Mouse (Mus musculus) fat pad, adult 2 months (tissue): ENCODE measurements around the gene Lrrc23.

Experiments
- DNase-seq: peaks from one replicate; pipeline ENCODE4 v3.0.0-alpha.2; 2011; ENCODE audit warnings: low read depth, low spot score; ENCODE audit errors: extremely low read depth

Gene Lrrc23

DNA sequence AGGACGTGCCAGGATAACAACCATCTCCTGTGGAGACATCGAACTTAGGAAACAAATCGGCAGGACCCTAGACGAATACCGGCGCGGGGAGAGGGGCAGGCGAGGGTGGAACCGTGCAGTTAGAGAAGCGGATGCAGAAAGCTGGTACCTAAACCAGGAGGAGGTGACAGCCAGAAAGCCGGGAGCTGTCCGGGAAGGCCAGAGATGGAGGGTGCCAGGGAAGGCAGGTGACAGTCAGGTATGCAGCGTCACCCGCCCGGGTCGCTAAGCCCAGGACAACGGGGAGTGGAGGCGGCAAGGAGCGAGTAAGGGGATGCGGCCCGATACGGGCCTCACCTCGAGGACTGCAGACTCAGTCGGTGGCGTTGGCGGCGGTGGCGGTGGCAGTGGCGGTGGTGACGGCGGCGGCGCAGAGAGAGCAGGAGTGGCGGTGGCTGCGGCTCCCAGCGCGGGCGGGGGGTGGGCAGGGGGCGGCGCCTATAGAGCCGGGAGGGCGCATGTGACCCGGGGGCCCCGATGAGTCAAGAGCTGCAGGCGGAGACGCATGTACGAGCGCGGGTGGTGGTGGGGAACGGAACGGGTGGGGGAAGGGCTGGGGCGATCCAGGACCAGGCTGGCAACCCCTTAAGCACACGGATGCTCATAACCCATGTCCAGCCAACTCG, 10.3 kb downstream of the Lrrc23 start, which contains the start of gene Eno2:
Gene Eno2 (minus strand): TSS at position 573 of the 665 bp plus-strand sequence.
- DNase-seq, result no peak

GRCm38 (mm10) chr6:124768704-124769044, 10.9 kb downstream of the Lrrc23 start:
- no peak for DNase-seq

DNA sequence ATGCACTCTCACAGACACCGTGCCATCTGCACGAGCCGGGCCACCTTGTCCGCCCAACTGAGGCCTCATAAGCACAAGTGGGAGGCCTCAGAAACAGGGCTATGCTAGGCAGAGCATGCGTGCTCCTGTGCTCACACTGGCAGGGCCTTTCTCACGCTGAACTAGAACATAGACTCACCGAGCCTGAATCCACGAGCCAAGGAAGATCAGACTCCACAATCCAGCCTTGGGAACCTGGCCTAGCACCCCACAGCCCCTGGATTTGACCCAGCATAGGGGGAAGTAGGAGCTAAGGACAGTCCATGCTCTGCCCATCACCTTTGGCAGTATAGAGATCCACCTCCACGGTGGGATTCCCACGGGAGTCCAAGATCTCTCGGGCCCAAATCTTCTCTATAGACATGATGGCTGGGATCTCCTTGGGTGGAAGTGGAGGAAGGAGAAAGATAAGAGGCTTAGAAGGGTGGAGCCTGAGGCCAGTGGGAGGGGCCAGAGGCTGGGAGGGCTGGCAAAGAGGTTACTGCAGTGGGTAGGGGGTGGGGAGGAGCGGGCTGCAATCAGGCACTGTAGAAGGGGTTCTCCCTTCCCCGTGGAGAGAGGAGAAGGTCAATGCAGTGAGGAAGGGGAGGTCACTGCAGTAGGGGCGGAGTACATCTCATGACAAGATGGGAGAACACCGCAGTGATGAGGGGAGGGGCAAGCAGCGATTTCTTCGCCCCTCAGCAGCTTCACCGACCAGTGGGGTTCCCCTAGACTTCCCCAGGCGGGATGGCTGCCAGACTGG, 11.4 kb downstream of the Lrrc23 start:
- DNase-seq, result no peak

GRCm38 (mm10) chr6:124767536-124767919, 12.0 kb downstream of the Lrrc23 start:
- DNase-seq, result no peak

DNA sequence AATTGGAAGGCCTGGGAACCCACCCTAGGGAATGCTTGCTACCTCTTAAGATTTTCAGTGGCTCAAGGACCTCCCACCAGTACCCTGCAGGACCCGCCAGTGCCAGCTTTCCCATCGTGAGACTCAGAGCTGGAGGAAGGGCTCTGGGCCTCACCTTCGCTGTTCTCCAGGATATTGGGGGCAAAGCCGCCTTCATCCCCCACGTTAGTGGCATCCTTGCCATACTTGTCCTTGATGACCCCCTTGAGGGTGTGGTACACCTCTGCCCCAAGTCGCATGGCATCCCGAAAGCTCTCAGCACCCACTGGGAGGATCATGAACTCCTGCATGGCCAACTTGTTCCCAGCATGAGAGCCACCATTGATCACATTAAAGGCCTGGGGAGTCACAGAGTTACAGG, 13.6 kb downstream of the Lrrc23 start:
- DNase-seq, result no peak

GRCm38 (mm10) chr6:124759259-124759658, 20.3 kb downstream of the Lrrc23 start:
- DNase-seq, result no peak

GRCm38 (mm10) chr6:124758849-124759232, 20.7 kb downstream of the Lrrc23 start:
- no peak for DNase-seq

DNA sequence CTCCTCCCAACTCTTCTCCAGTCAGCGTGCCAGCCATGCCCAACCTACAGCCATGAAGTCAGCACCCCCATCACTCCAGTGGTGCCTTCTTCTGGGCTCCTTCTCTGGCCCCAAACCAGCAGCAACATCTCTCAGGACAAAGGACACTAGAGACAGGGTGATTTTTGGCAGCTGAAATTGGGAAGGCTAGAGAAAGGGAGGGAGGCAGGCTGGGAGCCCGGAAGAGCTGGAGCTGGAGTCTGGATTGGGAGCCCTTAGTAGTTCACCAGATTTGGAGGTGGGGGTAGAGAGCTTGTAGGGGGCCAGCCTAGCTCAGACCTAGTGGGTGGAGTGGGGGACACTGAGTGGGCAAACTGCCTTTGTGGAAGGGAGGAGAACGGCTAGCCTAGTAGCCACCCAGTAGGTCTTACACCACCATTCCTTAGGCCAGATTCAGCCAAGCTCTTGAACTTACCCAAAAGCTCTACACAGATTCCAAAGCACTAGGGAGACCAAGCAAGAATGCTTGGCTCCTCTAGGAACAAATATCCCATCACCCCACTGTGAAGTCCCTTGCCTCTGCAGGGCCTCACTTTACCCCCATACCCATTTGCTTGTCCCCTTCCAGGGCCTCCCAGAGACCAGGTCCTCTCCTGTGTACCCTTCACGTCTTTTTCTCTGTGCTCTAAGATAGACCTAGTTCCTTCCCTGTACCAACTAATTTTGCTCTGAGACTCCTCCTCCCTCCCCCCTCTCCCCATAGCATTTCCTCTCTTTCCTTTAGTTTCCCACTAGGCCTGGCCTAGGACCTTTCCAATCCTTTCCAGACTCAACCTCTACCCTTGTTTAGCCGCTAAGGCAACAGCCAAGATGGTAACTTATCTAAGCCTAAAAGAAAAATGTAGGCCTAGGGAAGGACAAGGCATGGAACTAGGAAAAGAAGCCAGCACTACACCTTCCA, 21.3 kb downstream of the Lrrc23 start:
- no peak for DNase-seq

DNA sequence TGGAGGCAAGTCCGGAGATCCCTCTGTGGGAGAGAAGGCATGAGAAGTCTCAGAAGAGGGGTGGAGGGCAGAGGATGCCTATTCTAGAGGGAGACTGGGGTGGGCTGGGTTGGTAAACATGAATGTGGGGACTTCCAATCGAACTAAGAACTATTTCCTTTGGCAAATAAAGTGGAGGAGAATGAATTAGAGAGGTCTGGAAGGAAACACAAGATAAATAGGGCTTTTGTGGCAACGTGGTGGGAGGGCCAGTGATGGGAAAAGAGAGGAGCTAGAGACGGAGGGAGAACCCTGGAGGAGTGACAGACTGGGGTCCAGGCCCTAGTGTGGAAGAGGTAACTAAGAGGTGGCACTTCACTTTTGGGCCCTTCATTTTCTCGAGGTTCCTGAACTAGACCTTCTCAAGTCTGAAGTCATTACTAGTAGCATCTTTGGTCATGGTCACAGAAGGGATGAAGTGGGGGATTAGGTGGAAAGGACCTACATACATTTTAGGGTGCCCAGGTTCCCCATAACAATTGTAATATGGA, 22.1 kb downstream of the Lrrc23 start:
- no peak for DNase-seq

DNA sequence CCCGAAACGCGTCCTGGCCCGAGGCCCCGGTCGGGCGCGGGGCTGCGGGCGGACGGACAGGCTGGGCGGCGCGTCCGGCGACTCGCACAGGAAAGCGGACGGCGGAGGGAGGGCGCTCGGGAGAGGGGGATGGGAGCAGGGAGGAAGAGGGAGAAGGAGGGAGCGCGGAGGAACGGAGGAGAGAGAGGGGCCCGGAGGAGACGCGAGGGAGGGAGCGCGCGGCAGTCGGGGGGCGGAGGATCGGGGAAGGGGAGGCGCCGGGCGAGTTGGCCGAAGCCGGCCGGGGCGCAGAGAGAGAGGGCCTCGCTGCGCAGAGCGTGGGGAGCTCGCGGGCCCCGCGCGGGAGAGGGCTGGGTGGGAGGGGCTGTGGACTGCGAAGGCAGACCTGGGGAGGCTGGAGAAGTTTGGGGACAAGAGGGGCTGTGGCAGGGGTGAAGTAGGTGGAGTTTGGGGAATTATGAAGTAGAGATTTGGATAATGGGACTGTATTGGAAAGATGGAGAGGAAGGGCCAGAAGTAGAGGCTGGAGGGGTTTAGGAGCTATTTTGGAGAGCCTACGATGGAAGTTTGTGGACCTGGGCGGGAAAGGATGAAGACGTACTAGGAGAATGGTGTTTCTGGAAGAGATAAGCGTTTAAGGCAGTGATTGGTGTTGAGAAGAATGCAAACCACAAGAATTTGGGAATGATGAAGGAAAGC, 22.7 kb downstream of the Lrrc23 start:
- DNase-seq, result no peak

DNA sequence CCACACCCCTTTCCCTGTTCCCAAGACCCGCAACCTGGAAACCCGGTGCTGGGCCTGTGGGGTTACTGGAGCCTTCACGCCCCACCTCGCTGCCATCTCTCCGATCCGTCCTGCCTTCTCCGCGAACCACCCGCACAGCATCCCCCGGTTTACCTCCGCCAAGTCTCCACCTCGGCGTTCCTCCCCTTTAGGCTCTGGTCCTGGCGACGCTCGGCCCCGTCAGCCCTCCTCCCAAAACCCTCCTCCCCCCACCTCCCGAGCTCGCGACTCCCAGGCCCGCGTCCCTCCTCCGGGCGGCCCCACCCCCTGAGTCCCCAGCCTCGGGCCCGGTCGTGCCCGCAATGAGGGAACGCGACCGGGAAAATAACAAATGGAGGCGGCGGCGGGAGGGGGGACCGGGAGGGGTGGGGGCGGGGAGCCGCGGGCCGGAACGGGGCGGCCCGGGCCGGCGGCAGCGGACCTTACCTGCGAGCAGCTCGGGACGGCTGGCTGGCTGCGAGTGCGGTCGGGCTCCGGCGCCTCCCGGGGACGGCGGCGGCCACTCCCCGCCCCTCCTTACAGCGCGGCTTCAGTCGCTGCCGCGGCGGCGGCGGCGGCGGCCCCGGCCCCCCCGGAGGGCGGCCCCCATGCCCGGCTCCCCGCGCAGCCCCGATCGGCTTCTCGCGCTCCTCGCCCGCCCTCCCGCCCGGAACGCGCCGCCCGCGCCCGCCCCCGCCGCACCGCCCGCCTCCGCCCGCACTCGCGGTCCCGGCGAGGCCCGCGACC, 23.5 kb downstream of the Lrrc23 start, which contains the start of the genes Gm45234 and Atn1:
Gene Gm45234 (minus strand): TSS at position 191 of the 765 bp plus-strand sequence.
Gene Atn1 (minus strand): TSS at position 694 of the 765 bp plus-strand sequence.
- DNase-seq, result no peak

- DNase-seq, result no peak
Measured at GRCm38 (mm10) chr6:124755306-124755705, 24.2 kb downstream of the Lrrc23 start.

DNA sequence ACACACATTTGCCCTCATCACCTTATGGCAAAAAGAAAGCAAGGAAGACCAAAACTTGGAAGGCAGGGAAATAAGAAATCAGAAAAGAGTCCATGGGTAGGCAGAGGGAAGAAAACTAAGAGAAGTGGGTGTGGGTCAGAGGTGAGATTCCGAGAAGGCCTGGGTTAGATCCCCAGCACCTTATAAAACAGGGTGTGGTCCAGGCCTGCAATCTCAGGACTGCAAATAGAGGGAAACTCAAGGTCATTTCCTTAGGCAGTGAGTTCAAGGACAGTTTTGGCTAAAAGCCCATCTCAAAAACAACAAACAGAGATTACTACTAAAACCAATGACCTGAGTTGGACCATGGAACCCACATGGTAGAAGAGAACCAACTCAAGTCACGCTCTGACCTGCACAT, 25.7 kb downstream of the Lrrc23 start:
- DNase-seq, result no peak

DNA sequence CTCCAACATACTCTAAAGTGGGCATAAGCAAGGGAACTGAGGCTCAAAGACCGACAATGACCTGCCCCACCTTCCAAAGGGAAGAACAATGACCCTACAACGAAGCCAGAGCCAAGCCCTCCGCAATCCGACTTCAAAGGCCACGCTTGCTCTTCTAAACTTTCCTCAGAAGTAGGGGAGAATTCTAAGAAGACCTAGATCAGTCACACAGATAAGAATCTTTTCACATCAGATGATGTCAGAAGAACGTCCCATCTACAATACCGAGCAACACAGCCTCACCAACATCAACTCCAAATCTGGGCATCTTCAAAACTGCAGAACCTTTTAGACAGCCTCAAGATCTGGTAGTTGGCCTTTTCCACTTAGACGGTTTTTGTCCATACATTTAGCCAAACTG, 29.1 kb downstream of the Lrrc23 start:
- DNase-seq, result no peak

DNA sequence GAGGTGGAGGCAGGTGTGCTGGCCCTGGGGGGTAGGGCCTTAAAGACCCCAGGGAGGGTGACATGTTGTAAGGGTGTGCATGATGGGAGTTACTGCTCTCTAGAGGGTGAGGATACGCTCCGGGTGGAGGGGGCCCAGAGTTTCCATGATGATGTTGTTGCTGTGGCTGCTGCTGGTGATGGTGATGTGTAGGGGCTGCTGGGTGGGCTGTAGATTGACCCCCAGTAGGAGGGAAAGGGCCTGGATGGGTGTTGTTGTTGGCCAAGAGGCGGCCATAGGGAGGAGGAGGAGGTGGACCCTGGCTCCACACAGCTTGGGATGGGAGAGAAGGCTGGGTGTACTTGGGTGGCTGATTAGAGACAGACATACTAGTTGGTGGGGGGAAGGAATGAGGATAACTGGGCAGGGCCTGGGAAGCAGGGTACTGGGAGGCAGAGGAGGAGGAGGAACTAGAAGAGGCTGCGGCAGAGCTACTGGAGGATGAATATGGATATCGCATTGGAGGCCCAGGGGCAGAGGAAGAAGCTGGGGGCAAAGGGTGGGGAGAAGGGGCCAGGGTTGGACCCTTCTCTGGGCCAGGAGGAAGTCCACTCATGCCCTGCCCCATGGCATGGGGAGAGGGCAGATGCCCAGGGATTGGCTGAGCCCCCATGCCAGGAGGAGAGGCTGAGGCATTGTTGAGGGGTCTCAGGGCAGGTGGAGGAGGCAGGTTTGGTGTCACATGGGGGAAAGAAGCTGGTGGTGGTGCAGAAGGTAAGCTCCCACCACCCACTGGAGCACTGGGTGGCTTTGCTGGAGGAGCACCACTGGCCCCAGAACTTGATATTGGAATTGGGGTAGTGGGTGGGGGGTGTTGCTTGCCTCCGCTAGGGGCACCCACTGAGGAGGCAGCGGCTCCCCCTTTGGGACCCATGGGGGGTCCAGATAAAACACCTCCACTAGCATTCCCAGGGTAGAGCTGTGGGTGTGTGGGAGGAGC, 32.6 kb downstream of the Lrrc23 start:
- no peak for DNase-seq

DNA sequence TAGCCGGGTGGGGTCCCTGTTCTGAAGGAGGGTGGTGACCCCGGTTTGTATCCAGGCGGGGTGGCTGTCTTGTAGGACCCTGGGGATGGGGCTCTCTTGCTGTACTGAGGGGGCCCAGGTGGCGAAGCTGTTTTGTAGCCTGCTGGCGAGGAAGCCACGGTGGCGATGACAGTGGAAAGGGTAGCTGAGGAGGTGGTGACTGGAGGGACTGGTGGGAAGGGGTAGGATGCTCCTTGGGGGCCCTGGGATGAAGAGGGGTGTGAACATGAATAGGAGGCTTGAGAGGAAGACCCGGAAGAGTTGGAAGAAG, 33.3 kb downstream of the Lrrc23 start:
- no peak for DNase-seq

- DNase-seq, result no peak
Measured at GRCm38 (mm10) chr6:124745490-124746295, 33.8 kb downstream of the Lrrc23 start.

DNA sequence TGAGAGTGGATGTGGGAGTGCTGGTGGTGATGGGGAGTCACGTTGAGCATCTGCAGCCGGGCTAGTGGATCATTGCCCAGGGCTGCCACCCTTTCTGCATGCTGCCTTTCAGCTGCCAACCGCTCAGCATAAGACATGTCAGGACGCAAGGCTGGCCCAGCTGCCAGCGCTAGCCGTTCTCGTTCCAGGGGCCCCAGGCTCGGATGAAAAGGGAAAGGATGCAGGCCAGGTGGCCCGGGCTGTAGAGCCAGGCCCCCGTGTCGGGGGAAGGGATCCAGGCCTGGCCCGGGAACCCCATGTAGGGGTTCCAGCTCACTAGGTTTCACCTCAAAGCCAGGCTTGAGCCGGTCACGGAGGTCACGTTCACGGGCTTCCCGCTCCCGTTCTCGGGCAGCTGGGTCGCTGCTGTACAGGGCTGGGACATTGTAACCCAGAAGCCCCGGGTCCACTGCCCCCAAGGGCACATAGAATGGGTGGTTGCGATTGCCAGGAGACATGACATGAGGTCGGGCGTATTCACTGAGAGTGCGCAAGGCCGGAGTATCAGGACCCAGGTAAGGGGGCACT, 34.7 kb downstream of the Lrrc23 start:
- no peak for DNase-seq
